Mouse (Mus musculus) intestine, embryonic 14.5 days (tissue): Measurements from ENCODE around the gene Pdia6. TPM values are rescaled to one million over a fixed set of nuclear protein-coding genes. Genes with fewer than 3 reads are reported as not detected.

Experiments used
- ATAC-seq: fragments of 200-750 bp; cut with Nextera tagmentation; replicated peaks from 2 replicates; pipeline ENCODE4 v1.8.0; 2017; ENCODE audit warnings: low read depth, moderate number of reproducible peaks, moderate TSS enrichment, moderate library complexity; ENCODE audit not compliant: low FRiP score, low TSS enrichment
- DNase-seq: peaks from one replicate; pipeline ENCODE4 v3.0.0-alpha.2; 2018; ENCODE audit warnings: low spot score
- H3K27ac ChIP-seq: fragments of 300-500 bp; sonication (generic); 2 replicates; pipeline ENCODE4 v1.5.1; 2014; ENCODE audit warnings: low read depth, mild to moderate bottlenecking, control low read depth
- H3K27me3 ChIP-seq: fragments of 300-500 bp; sonication (generic); replicated peaks from 2 replicates; pipeline ENCODE4 v1.6.1; 2014; ENCODE audit warnings: low read length, control low read depth; ENCODE audit not compliant: control insufficient read depth, insufficient read depth
- H3K36me3 ChIP-seq: fragments of 300-500 bp; sonication (generic); 2 replicates; pipeline ENCODE4 v1.6.1; 2014; ENCODE audit warnings: low read length, control low read depth; ENCODE audit not compliant: control insufficient read depth, insufficient read depth
- H3K4me1 ChIP-seq: fragments of 300-500 bp; sonication (generic); replicated peaks from 2 replicates; pipeline ENCODE4 v1.6.1; 2014; ENCODE audit warnings: low read length, control low read depth, mixed read lengths; ENCODE audit not compliant: control insufficient read depth, insufficient read depth
- H3K4me2 ChIP-seq: fragments of 300-500 bp; sonication (generic); 2 replicates; pipeline ENCODE4 v1.6.1; 2014; ENCODE audit warnings: low read length
- H3K4me3 ChIP-seq: fragments of 300-500 bp; sonication (generic); 2 replicates; pipeline ENCODE4 v1.5.1; 2014; ENCODE audit warnings: low read depth, low read length, control low read depth, mixed read lengths
- H3K9ac ChIP-seq: fragments of 300-500 bp; sonication (generic); 2 replicates; pipeline ENCODE4 v1.6.1; 2014; ENCODE audit warnings: mild to moderate bottlenecking, low read length
- H3K9me3 ChIP-seq: fragments of 300-500 bp; sonication (generic); 2 replicates; pipeline ENCODE4 v1.6.1; 2016; ENCODE audit warnings: low read length, control low read depth; ENCODE audit not compliant: control insufficient read depth
- WGBS: fragments of 180-500 bp; shearing (Covaris S2); extraction: QIAGEN DNeasy Blood & Tissue Kit; methylation state at CpG from one replicate; pipeline ENCODE4 v1.1.7; 2014; 5-methylcytosine and 5-hydroxymethylcytosine counted together
- polyA plus RNA-seq: library from polyadenylated mRNA; unstranded; fragments of >200 nt; fragmentation: Nextera tagmentation; extraction: Ambion mirVana; gene quantifications from 2 replicates; pipeline ENCODE4 v1.2.1, GENCODE M21; 2014

Gene Pdia6
- polyA plus RNA-seq, 1 experiment from 2014 or later = 525 TPM

DNA sequence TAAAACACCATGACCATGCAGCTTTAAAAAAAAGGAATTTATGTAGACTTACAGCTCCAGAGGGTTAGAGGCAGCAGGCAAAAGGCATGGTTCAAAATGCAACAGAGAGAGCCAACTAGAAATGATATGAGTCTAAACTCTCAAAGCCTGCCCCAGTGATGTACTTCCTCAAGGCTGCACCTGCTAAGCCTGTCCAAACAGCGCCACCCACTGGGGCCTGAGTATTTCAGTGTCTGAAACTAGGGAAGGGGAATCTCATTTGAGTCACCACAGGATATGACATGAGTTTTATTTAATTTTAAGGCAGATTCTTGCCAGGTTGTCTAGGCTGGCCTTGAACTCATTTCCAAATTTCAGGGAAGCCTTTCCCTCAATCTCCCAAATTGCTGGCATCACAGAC lies 4.9 kb downstream of the Pdia6 start:
- H3K27me3 ChIP-seq = no peaks in the 10 kb centered on the region

DNA sequence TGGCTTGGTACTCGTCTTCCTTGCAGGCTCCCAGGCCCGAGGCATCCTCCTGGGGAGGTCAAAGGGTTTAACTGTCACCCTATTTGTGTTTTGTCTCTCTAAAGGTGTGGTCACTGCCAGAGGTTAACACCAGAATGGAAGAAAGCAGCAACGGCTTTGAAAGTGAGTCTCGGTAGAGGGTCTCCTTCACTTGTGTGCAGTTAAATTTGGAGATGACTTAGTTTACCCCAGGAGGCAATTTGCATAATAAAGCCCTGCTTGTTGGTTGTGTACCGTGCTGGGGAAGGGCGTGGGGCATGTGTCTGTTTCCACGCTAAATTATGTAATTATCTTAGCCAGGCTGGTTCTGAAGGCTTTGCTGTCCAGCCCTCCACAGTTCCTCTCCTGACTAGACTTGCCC lies 7.5 kb downstream of the Pdia6 start:
- DNase-seq (no peak), ATAC-seq (no peak)
- Histone ChIP-seq H3K9ac (no peak overlapping the region), H3K36me3 (peaks cover 94% of the 10 kb centered on the region), H3K27me3 (no peaks in the 10 kb centered on the region), H3K4me2 (no peak overlapping the region), H3K9me3 (no peaks in the 10 kb centered on the region), H3K27ac (no peak overlapping the region), H3K4me3 (no peak overlapping the region), H3K4me1 (no peaks in the 10 kb centered on the region)
- 86% methylated on average over 7 of the region's 7 CpGs for WGBS

More for the DNA sequence above, 4.9 kb downstream of the Pdia6 start:
- DNase-seq (no peak), ATAC-seq (no peak)
- H3K4me2 ChIP-seq = no peak overlapping the region
- H3K27ac ChIP-seq = no peak overlapping the region
- WGBS = 70% methylated on average over 1 of the region's 1 CpGs
- H3K9ac ChIP-seq = no peak overlapping the region
- no peaks in the 10 kb centered on the region for H3K9me3 ChIP-seq
- peaks cover 77% of the 10 kb centered on the region for H3K36me3 ChIP-seq
- H3K4me3 ChIP-seq = no peak overlapping the region
- H3K4me1 ChIP-seq = peaks cover 11% of the 10 kb centered on the region

- Histone ChIP-seq H3K36me3 (peaks cover 27% of the 10 kb centered on the region), H3K27ac (no peak overlapping the region), H3K9me3 (no peaks in the 10 kb centered on the region), H3K4me1 (no peaks in the 10 kb centered on the region), H3K27me3 (no peaks in the 10 kb centered on the region), H3K4me2 (no peak overlapping the region), H3K4me3 (no peak overlapping the region), H3K9ac (no peak overlapping the region)
- DNase-seq (no peak), ATAC-seq (no peak)
- 74% methylated on average over 4 of the region's 4 CpGs for WGBS
Measured at GRCm38 (mm10) chr12:17288496-17288895, 22.2 kb downstream of the Pdia6 start.

GRCm38 (mm10) chr12:17289060-17289459 lies 22.7 kb downstream of the Pdia6 start:
- WGBS = 83% methylated on average over 2 of the region's 2 CpGs
- Histone ChIP-seq H3K9me3 (no peaks in the 10 kb centered on the region), H3K4me1 (no peaks in the 10 kb centered on the region), H3K9ac (no peak overlapping the region), H3K27me3 (no peaks in the 10 kb centered on the region), H3K4me3 (no peak overlapping the region), H3K36me3 (peaks cover 21% of the 10 kb centered on the region), H3K27ac (no peak overlapping the region), H3K4me2 (no peak overlapping the region)
- no peak for DNase-seq
- no peak for ATAC-seq

DNA sequence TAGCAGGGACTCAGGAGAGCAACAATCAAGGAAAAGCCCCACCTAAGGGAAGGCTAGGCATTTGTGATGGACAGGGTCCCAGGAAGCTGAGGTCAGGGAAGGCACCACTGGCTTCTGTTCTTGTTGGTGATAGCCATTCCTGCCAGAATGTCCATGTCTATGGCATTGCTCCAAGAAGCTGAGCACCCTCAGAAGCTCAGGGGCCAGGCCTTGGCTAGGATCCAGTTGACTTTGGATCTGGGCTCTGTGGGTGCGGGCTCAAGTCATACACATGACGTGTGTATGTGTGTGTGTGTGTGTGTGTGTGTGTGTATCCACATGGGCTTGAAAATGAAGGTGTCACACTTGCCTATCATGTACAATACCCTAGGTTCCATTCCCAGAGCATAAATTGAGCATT lies 23.6 kb downstream of the Pdia6 start:
- Histone ChIP-seq H3K27ac (no peak overlapping the region), H3K27me3 (no peaks in the 10 kb centered on the region), H3K4me3 (no peak overlapping the region), H3K9me3 (no peaks in the 10 kb centered on the region), H3K36me3 (peaks cover 13% of the 10 kb centered on the region), H3K9ac (no peak overlapping the region), H3K4me1 (no peaks in the 10 kb centered on the region), H3K4me2 (no peak overlapping the region)
- WGBS = 87% methylated on average over 2 of the region's 2 CpGs
- DNase-seq (no peak), ATAC-seq (no peak)

DNA sequence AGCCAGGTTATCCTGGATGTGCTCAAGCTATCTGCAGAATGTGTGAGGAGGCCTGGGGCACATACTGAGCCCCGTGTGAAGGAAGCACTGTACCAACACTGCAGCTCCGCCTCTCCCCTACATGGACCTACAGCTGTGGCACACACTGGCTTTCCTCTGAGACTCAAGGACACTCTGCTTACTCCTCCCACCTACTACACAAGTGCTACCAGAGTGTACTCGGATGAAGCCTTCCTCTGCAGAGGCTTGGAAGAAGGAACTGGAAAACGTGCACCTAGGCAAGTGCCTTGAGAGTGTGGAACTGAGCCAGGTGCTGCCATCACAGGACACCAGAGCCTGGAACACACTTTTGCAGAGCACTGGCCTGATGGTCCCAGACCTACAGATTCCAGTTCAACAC lies 24.2 kb downstream of the Pdia6 start:
- no peak overlapping the region for H3K27ac ChIP-seq
- no peaks in the 10 kb centered on the region for H3K4me1 ChIP-seq
- H3K9me3 ChIP-seq = no peaks in the 10 kb centered on the region
- ATAC-seq = no peak
- no peak overlapping the region for H3K9ac ChIP-seq
- H3K4me2 ChIP-seq = no peak overlapping the region
- 62% methylated on average over 4 of the region's 4 CpGs for WGBS
- no peak for DNase-seq
- peaks cover 8% of the 10 kb centered on the region; the same call in 1 of the 2 replicates for H3K36me3 ChIP-seq
- H3K4me3 ChIP-seq = no peak overlapping the region
- no peaks in the 10 kb centered on the region for H3K27me3 ChIP-seq

- no peak for ATAC-seq
- Histone ChIP-seq H3K27ac (no peak overlapping the region), H3K9ac (no peak overlapping the region), H3K9me3 (no peaks in the 10 kb centered on the region), H3K4me3 (no peak overlapping the region), H3K4me1 (no peaks in the 10 kb centered on the region), H3K4me2 (no peak overlapping the region), H3K36me3 (no peaks in the 10 kb centered on the region), H3K27me3 (no peaks in the 10 kb centered on the region)
- WGBS = 67% methylated on average over 2 of the region's 2 CpGs
- DNase-seq = no peak
Measured at GRCm38 (mm10) chr12:17296899-17297298, 30.6 kb downstream of the Pdia6 start.

GRCm38 (mm10) chr12:17299902-17300301 lies 33.6 kb downstream of the Pdia6 start:
- no peaks in the 10 kb centered on the region for H3K36me3 ChIP-seq
- ATAC-seq (no peak), DNase-seq (no peak)
- H3K27me3 ChIP-seq = no peaks in the 10 kb centered on the region
- no peaks in the 10 kb centered on the region for H3K9me3 ChIP-seq
- no peak overlapping the region for H3K4me3 ChIP-seq
- no peak overlapping the region for H3K9ac ChIP-seq
- H3K4me2 ChIP-seq = no peak overlapping the region
- 87% methylated on average over 1 of the region's 1 CpGs for WGBS
- no peaks in the 10 kb centered on the region for H3K4me1 ChIP-seq
- H3K27ac ChIP-seq = no peak overlapping the region

- H3K4me3 ChIP-seq = no peak overlapping the region
- H3K4me2 ChIP-seq = no peak overlapping the region
- 88% methylated on average over 7 of the region's 7 CpGs for WGBS
- H3K9ac ChIP-seq = no peak overlapping the region
- H3K9me3 ChIP-seq = no peaks in the 10 kb centered on the region
- no peak for ATAC-seq
- H3K27me3 ChIP-seq = no peaks in the 10 kb centered on the region
- no peak overlapping the region for H3K27ac ChIP-seq
- no peaks in the 10 kb centered on the region for H3K4me1 ChIP-seq
- DNase-seq = no peak
- no peaks in the 10 kb centered on the region for H3K36me3 ChIP-seq
Measured at GRCm38 (mm10) chr12:17305445-17305844, 39.1 kb downstream of the Pdia6 start.
